Mouse (Mus musculus) right cerebral cortex, postnatal 36 days (tissue): ENCODE measurements at regions not wholly inside any gene's neighbourhood (a gene's known extent, or its start where the extent isn't known, plus 50 kb on each side); places are given as distances from the start of the nearest gene placed in this dataset.

ENCODE experiments used
- DNase-seq, 2 experiments: peaks; one replicate each; pipeline ENCODE4 v3.0.0; 2022; ENCODE audit warnings: low spot score in 2 of 2, mixed read lengths in 1 of 2

GRCm38 (mm10) chr16:37459533-37459890 lies 74.8 kb upstream of the Stxbp5l start:
- no peak for DNase-seq

GRCm38 (mm10) chr16:37458592-37459532 lies 74.1 kb upstream of the Stxbp5l start:
- no peak for DNase-seq

- no peak for DNase-seq
Observed at GRCm38 (mm10) chr16:37455971-37456370, 71.2 kb upstream of the Stxbp5l start.

- DNase-seq, result no peak
Observed at GRCm38 (mm10) chr16:37449846-37450245, 65.1 kb upstream of the Stxbp5l start.

GRCm38 (mm10) chr16:37445756-37446155 lies 61.0 kb upstream of the Stxbp5l start:
- no peak for DNase-seq

GRCm38 (mm10) chr16:37442936-37443335 lies 58.2 kb upstream of the Stxbp5l start:
- DNase-seq, result no peak

- DNase-seq, result no peak
Observed at GRCm38 (mm10) chr16:37442481-37442880, 57.7 kb upstream of the Stxbp5l start.

GRCm38 (mm10) chr16:37440628-37441164 lies 55.9 kb upstream of the Stxbp5l start:
- peak; percentile 46 to 61 for DNase-seq
